Mouse (Mus musculus): Measurements from ENCODE around the gene Bpifa6. TPM values are rescaled to one million over a fixed set of nuclear protein-coding genes. Genes with fewer than 3 reads are reported as not detected.

The Bpifa6 gene
- polyA plus RNA-seq (2012; rRNA removed) (not detected in 2 replicates), polyA plus RNA-seq (2014; fragmentation: Nextera tagmentation; extraction: Ambion mirVana) (not detected in 2 replicates)

DNA sequence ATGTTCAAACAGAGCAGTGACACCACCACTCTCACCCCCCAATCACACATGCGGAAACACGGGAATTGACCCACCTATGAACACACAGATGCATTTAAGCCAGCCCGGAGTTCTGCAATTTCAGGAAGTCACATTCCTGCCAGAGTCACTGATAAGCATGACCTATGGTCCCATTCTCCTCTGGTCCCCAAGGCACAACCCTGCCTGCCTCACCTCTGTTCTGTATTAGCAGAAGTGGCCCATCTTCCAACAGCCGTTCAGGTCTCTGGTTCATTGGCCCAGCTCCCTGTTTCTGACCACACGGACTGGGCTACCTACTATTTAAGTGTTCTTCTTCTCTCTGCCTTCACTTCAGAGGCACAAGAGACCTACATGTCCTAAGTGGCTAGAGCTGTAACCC, at the start of gene Bpifa6:
Gene Bpifa6, plus strand, starts transcription at position 364 of the 400 bp plus-strand sequence.
- 68% methylated on average over 5 of the region's 5 CpGs for WGBS
- H3K36me3 ChIP-seq (ENCODE audit: control insufficient read depth, insufficient read depth, low read length), result no peaks in the 10 kb centered on the region

GRCm38 (mm10) chr2:153929871-153930413, 44.8 kb upstream of the Bpifa6 start:
- ATAC-seq (ENCODE audit: low FRiP score, low read depth) (no peak), DNase-seq (ENCODE audit: low spot score) (peak; percentile 6)
- Histone ChIP-seq H3K27ac (replicated peaks; ENCODE audit: low read depth, low read length) (no peak overlapping the region), H3K4me2 (replicated peaks; ENCODE audit: low read depth, low read length, severe bottlenecking) (no peak overlapping the region), H3K27me3 (ENCODE audit: control insufficient read depth, insufficient read depth, low read length) (no peaks in the 10 kb centered on the region), H3K9me3 (ENCODE audit: control insufficient read depth, low read length) (no peaks in the 10 kb centered on the region), H3K36me3 (ENCODE audit: control insufficient read depth, insufficient read depth, low read length) (no peaks in the 10 kb centered on the region), H3K4me3 (replicated peaks; ENCODE audit: low read length) (no peak overlapping the region), H3K9ac (ENCODE audit: low read depth, low read length, severe bottlenecking) (no peak overlapping the region), H3K4me1 (ENCODE audit: control insufficient read depth, insufficient read depth, low read length) (no peaks in the 10 kb centered on the region)
- WGBS, result 44% methylated on average over 3 of the region's 3 CpGs
- no peak for TF ChIP-seq POLR2A (IDR thresholded peaks at IDR 0.05; ENCODE audit: borderline replicate concordance, extremely low read depth, insufficient read depth, insufficient read length)

More for the DNA sequence above, at the start of gene Bpifa6:
- Histone ChIP-seq H3K27ac (replicated peaks; ENCODE audit: low read depth, low read length) (no peak within 1 kb of the TSS), H3K4me1 (ENCODE audit: control insufficient read depth, insufficient read depth, low read length) (no peaks in the 10 kb centered on the region), H3K4me2 (replicated peaks; ENCODE audit: low read depth, low read length, severe bottlenecking) (no peak within 1 kb of the TSS), H3K27me3 (ENCODE audit: control insufficient read depth, insufficient read depth, low read length) (no peaks in the 10 kb centered on the region), H3K9me3 (ENCODE audit: control insufficient read depth, low read length) (no peaks in the 10 kb centered on the region), H3K4me3 (replicated peaks; ENCODE audit: low read length) (no peak within 1 kb of the TSS), H3K9ac (ENCODE audit: low read depth, low read length, severe bottlenecking) (no peak within 1 kb of the TSS)
- ATAC-seq (ENCODE audit: low FRiP score, low read depth), result no peak
- no peak for TF ChIP-seq POLR2A (IDR thresholded peaks at IDR 0.05; ENCODE audit: borderline replicate concordance, extremely low read depth, insufficient read depth, insufficient read length)
- DNase-seq (ENCODE audit: low spot score), result no peak

DNA sequence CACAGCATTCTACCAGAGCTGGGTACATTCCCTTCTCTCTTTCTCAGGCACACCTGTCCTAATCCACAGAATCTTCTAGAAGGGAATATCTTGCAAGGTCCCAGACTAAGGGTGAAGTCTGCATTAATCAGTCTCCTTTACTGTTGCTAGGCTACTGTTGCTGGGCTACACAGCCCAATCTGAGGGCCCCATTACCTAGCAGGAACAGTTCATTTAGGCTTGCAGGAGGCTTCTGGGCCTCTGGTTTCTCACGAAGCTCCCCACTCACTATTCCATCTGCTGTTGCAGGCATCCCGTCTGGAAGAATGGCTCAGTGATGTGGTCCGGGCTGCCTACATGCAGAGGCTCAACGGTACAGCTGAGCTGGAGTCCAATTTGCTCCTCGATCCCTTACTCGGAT, 43.6 kb upstream of the Bpifa6 start:
- H3K9ac ChIP-seq (ENCODE audit: low read depth, low read length, severe bottlenecking), result no peak overlapping the region
- H3K4me3 ChIP-seq (replicated peaks; ENCODE audit: low read length), result no peak overlapping the region
- no peak overlapping the region for H3K27ac ChIP-seq (replicated peaks; ENCODE audit: low read depth, low read length)
- no peak overlapping the region for H3K4me2 ChIP-seq (replicated peaks; ENCODE audit: low read depth, low read length, severe bottlenecking)
- no peak for TF ChIP-seq POLR2A (IDR thresholded peaks at IDR 0.05; ENCODE audit: borderline replicate concordance, extremely low read depth, insufficient read depth, insufficient read length)
- H3K27me3 ChIP-seq (ENCODE audit: control insufficient read depth, insufficient read depth, low read length), result no peaks in the 10 kb centered on the region
- WGBS, result 76% methylated on average over 6 of the region's 6 CpGs
- H3K4me1 ChIP-seq (ENCODE audit: control insufficient read depth, insufficient read depth, low read length), result no peaks in the 10 kb centered on the region
- DNase-seq (ENCODE audit: low spot score) (no peak), ATAC-seq (ENCODE audit: low FRiP score, low read depth) (no peak)
- H3K36me3 ChIP-seq (ENCODE audit: control insufficient read depth, insufficient read depth, low read length), result no peaks in the 10 kb centered on the region
- H3K9me3 ChIP-seq (ENCODE audit: control insufficient read depth, low read length), result no peaks in the 10 kb centered on the region

DNA sequence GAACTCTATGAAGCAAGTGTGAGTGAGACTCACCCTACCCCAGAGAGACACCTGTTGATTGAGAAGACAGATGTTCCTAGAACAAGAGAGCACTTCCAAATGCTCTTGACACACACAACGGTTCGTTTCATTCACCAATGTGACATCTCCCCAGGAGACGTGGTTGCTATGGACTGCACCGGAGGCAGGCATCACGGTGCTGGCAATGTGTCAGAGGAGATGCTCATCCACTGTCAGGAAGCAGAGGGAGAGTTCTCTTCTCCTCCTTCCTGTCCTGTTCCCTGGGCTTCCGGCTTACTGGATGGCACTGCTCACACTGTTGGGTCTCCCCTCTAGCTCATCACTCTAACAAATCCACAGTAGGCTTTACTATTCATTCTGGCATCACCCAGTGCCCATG, 41.4 kb upstream of the Bpifa6 start:
- no peak for TF ChIP-seq POLR2A (IDR thresholded peaks at IDR 0.05; ENCODE audit: borderline replicate concordance, extremely low read depth, insufficient read depth, insufficient read length)
- no peak for ATAC-seq (ENCODE audit: low FRiP score, low read depth)

DNA sequence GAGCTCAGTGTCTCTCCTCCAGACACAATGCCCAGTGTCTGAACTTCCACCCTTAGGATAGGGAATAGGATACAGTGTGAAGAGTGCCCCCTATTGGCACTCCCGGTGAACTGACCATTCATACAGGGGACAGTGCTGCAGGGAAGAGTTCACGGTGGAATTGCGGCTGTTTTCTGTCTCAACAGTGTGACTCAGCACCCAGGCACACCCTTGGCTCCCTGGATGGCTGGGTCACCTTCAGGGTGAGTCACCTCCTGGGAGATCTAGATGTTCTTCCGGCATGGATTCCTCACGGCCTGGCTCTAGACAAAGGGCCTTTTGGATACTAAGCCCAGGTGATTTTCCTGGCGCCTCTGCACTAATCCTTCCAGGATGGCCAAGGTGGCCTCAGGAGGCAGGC, 39.4 kb upstream of the Bpifa6 start:
- no peaks in the 10 kb centered on the region for H3K27me3 ChIP-seq (ENCODE audit: control insufficient read depth, insufficient read depth, low read length)
- H3K9me3 ChIP-seq (ENCODE audit: control insufficient read depth, low read length), result no peaks in the 10 kb centered on the region
- no peak overlapping the region for H3K4me3 ChIP-seq (replicated peaks; ENCODE audit: low read length)
- DNase-seq (ENCODE audit: low spot score) (no peak), ATAC-seq (ENCODE audit: low FRiP score, low read depth) (no peak)
- WGBS, result 88% methylated on average over 6 of the region's 6 CpGs
- H3K36me3 ChIP-seq (ENCODE audit: control insufficient read depth, insufficient read depth, low read length), result no peaks in the 10 kb centered on the region
- H3K4me2 ChIP-seq (replicated peaks; ENCODE audit: low read depth, low read length, severe bottlenecking), result no peak overlapping the region
- no peaks in the 10 kb centered on the region for H3K4me1 ChIP-seq (ENCODE audit: control insufficient read depth, insufficient read depth, low read length)
- TF ChIP-seq POLR2A (IDR thresholded peaks at IDR 0.05; ENCODE audit: borderline replicate concordance, extremely low read depth, insufficient read depth, insufficient read length), result no peak
- H3K27ac ChIP-seq (replicated peaks; ENCODE audit: low read depth, low read length), result no peak overlapping the region
- H3K9ac ChIP-seq (ENCODE audit: low read depth, low read length, severe bottlenecking), result no peak overlapping the region

More for the DNA sequence above, 41.4 kb upstream of the Bpifa6 start:
- no peak overlapping the region for H3K4me2 ChIP-seq (replicated peaks; ENCODE audit: low read depth, low read length, severe bottlenecking)
- no peak overlapping the region for H3K27ac ChIP-seq (replicated peaks; ENCODE audit: low read depth, low read length)
- no peaks in the 10 kb centered on the region for H3K4me1 ChIP-seq (ENCODE audit: control insufficient read depth, insufficient read depth, low read length)
- no peak for DNase-seq (ENCODE audit: low spot score)
- no peak overlapping the region for H3K4me3 ChIP-seq (replicated peaks; ENCODE audit: low read length)
- H3K9ac ChIP-seq (ENCODE audit: low read depth, low read length, severe bottlenecking), result no peak overlapping the region
- no peaks in the 10 kb centered on the region for H3K9me3 ChIP-seq (ENCODE audit: control insufficient read depth, low read length)
- no peaks in the 10 kb centered on the region for H3K36me3 ChIP-seq (ENCODE audit: control insufficient read depth, insufficient read depth, low read length)
- no peaks in the 10 kb centered on the region for H3K27me3 ChIP-seq (ENCODE audit: control insufficient read depth, insufficient read depth, low read length)
- 75% methylated on average over 6 of the region's 6 CpGs for WGBS

Measured in limb, embryonic 14.5 days (tissue).